Mouse (Mus musculus): ENCODE results near the gene Spred2. TPM values are rescaled to one million over a fixed set of nuclear protein-coding genes. Genes with fewer than 3 reads are reported as not detected.
"Not testable (repeated sequence)": the region's sequence is repeated elsewhere in the genome, so short reads cannot be mapped to it uniquely, and the experiment has no call there.

The Spred2 gene
- polyA plus RNA-seq, 1 experiment from 2014 or later, result 5.7 TPM

DNA sequence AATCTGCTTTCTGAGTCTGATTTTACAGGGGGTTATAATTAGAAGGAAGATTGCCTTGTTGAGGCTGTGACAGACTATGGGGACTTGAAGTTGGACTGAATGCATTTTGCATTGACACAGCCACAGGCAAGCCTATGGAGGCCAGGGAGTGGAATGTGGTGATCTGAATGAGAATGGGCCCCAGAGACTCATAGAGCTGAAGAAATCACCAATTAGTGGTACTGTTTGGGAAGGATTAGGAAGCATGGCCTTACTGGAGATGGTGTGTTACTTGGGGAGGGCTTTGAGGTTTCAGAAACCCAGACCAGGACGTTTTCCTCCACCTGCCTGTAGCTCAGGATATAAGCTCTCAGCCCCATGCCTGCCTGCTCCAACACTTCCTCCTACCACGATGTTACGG lies 135.6 kb downstream of the Spred2 start:
- H3K27me3 ChIP-seq (replicated peaks; ENCODE audit: control insufficient read depth, insufficient read depth, low read length), result no peaks in the 10 kb centered on the region
- 82% methylated on average over 3 of the region's 3 CpGs for WGBS
- TF ChIP-seq CTCF (IDR thresholded peaks at IDR 0.05; ENCODE audit: low read depth), result no peak
- no peaks in the 10 kb centered on the region for H3K9me3 ChIP-seq (ENCODE audit: control insufficient read depth)
- no peak overlapping the region for H3K9ac ChIP-seq (ENCODE audit: low read depth, low read length)
- no peak for ATAC-seq
- H3K4me2 ChIP-seq (replicated peaks; ENCODE audit: low read depth), result no peak overlapping the region
- peaks cover 36% of the 10 kb centered on the region for H3K36me3 ChIP-seq (ENCODE audit: control insufficient read depth, insufficient read depth)
- no peaks in the 10 kb centered on the region for H3K4me1 ChIP-seq (replicated peaks; ENCODE audit: control insufficient read depth, insufficient read depth, low read length)
- H3K27ac ChIP-seq (ENCODE audit: low read depth, low read length), result no peak overlapping the region
- no peak overlapping the region for H3K4me3 ChIP-seq (ENCODE audit: low read depth, low read length)

DNA sequence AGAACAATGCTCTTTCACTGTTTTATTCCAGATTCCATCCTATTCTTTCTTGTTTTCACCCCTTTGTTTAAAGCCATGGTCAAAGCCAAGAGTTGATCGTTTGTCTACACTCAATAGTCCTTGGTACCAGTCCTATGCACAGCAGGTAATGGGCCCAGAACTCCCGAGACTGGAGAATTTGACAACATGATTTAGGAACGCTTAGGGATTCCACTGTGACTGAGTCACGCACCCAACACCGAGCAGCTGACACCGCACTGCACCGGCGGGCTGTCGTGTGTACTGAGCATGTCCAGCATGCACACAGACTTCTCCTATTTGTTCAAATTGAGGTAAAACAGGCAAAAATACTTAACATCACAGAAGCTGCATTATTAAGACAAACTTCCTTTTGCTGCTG lies 138.6 kb downstream of the Spred2 start:
- H3K4me2 ChIP-seq (replicated peaks; ENCODE audit: low read depth); H3K4me1 ChIP-seq (replicated peaks; ENCODE audit: control insufficient read depth, insufficient read depth, low read length); H3K9ac ChIP-seq (ENCODE audit: low read depth, low read length); H3K9me3 ChIP-seq (ENCODE audit: control insufficient read depth); H3K4me3 ChIP-seq (ENCODE audit: low read depth, low read length); ATAC-seq; H3K27ac ChIP-seq (ENCODE audit: low read depth, low read length); H3K27me3 ChIP-seq (replicated peaks; ENCODE audit: control insufficient read depth, insufficient read depth, low read length): not testable (repeated sequence)
- H3K36me3 ChIP-seq (ENCODE audit: control insufficient read depth, insufficient read depth), result peaks cover 49% of the 10 kb centered on the region
- 93% methylated on average over 9 of the region's 9 CpGs for WGBS

GRCm38 (mm10) chr11:20064086-20064485 lies 139.9 kb downstream of the Spred2 start:
- H3K9ac ChIP-seq (ENCODE audit: low read depth, low read length); H3K27me3 ChIP-seq (replicated peaks; ENCODE audit: control insufficient read depth, insufficient read depth, low read length); ATAC-seq; H3K4me1 ChIP-seq (replicated peaks; ENCODE audit: control insufficient read depth, insufficient read depth, low read length); H3K4me2 ChIP-seq (replicated peaks; ENCODE audit: low read depth); H3K4me3 ChIP-seq (ENCODE audit: low read depth, low read length); H3K9me3 ChIP-seq (ENCODE audit: control insufficient read depth); H3K27ac ChIP-seq (ENCODE audit: low read depth, low read length): not testable (repeated sequence)
- peaks cover 47% of the 10 kb centered on the region for H3K36me3 ChIP-seq (ENCODE audit: control insufficient read depth, insufficient read depth)
- 75% methylated on average over 2 of the region's 2 CpGs for WGBS

- no peaks in the 10 kb centered on the region for H3K9me3 ChIP-seq (ENCODE audit: control insufficient read depth)
- no peak overlapping the region for H3K27ac ChIP-seq (ENCODE audit: low read depth, low read length)
- ATAC-seq, result no peak
- 92% methylated on average over 2 of the region's 2 CpGs for WGBS
- peaks cover 44% of the 10 kb centered on the region for H3K36me3 ChIP-seq (ENCODE audit: control insufficient read depth, insufficient read depth)
- H3K4me2 ChIP-seq (replicated peaks; ENCODE audit: low read depth), result no peak overlapping the region
- no peak for TF ChIP-seq CTCF (IDR thresholded peaks at IDR 0.05; ENCODE audit: low read depth)
- no peaks in the 10 kb centered on the region for H3K4me1 ChIP-seq (replicated peaks; ENCODE audit: control insufficient read depth, insufficient read depth, low read length)
- no peak overlapping the region for H3K4me3 ChIP-seq (ENCODE audit: low read depth, low read length)
- no peaks in the 10 kb centered on the region for H3K27me3 ChIP-seq (replicated peaks; ENCODE audit: control insufficient read depth, insufficient read depth, low read length)
- H3K9ac ChIP-seq (ENCODE audit: low read depth, low read length), result no peak overlapping the region
Observed at GRCm38 (mm10) chr11:20064926-20065325, 140.8 kb downstream of the Spred2 start.

DNA sequence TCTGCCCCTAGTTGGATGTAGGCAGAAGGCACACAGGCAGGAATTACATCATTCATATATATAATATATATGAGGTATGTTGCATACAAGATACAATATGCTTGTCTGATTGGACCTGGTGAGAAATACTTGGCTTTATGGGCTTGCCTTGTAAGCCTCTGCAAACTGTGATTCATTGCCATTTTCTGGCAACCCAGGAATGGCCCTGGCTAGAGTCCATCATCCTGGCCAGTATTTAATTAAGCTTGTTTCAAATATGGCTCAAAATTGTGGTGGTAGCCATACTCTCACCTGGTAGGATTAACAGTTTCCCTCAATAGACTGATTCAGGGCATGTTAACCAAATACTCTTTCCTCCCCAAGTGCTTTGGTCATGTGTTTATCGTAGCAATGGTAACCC lies 141.9 kb downstream of the Spred2 start:
- no peaks in the 10 kb centered on the region for H3K9me3 ChIP-seq (ENCODE audit: control insufficient read depth)
- no peak overlapping the region for H3K27ac ChIP-seq (ENCODE audit: low read depth, low read length)
- peaks cover 43% of the 10 kb centered on the region for H3K36me3 ChIP-seq (ENCODE audit: control insufficient read depth, insufficient read depth)
- H3K4me1 ChIP-seq (replicated peaks; ENCODE audit: control insufficient read depth, insufficient read depth, low read length), result no peaks in the 10 kb centered on the region
- no peaks in the 10 kb centered on the region for H3K27me3 ChIP-seq (replicated peaks; ENCODE audit: control insufficient read depth, insufficient read depth, low read length)
- TF ChIP-seq CTCF (IDR thresholded peaks at IDR 0.05; ENCODE audit: low read depth), result no peak
- no peak overlapping the region for H3K4me2 ChIP-seq (replicated peaks; ENCODE audit: low read depth)
- H3K4me3 ChIP-seq (ENCODE audit: low read depth, low read length), result no peak overlapping the region
- ATAC-seq, result no peak
- H3K9ac ChIP-seq (ENCODE audit: low read depth, low read length), result no peak overlapping the region
- 93% methylated on average over 1 of the region's 1 CpGs for WGBS

DNA sequence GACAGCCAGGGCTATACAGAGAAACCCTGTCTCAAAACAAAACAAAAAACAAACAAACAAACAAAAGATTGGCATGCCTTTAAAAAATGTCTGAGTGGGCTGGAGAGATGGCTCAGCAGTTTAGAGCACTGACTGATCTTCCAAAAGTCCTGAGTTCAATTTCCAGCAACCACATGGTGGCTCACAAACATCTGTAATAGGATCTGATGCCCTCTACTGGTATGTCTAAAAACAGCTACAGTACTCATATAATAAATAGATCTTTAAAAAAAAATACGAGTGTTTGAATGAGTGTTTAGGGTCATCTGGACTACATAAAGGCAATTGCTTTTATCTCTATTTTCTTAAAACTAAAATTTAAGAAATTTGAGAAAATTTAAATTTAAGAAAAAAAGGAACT lies 143.3 kb downstream of the Spred2 start:
- no peak overlapping the region for H3K9ac ChIP-seq (ENCODE audit: low read depth, low read length)
- peaks cover 50% of the 10 kb centered on the region for H3K36me3 ChIP-seq (ENCODE audit: control insufficient read depth, insufficient read depth)
- H3K9me3 ChIP-seq (ENCODE audit: control insufficient read depth), result no peaks in the 10 kb centered on the region
- H3K4me2 ChIP-seq (replicated peaks; ENCODE audit: low read depth), result no peak overlapping the region
- WGBS, result 54% methylated on average over 1 of the region's 1 CpGs
- no peaks in the 10 kb centered on the region for H3K4me1 ChIP-seq (replicated peaks; ENCODE audit: control insufficient read depth, insufficient read depth, low read length)
- peak; percentile 56 for TF ChIP-seq CTCF (IDR thresholded peaks at IDR 0.05; ENCODE audit: low read depth)
- ATAC-seq, result no peak
- no peak overlapping the region for H3K27ac ChIP-seq (ENCODE audit: low read depth, low read length)
- no peak overlapping the region for H3K4me3 ChIP-seq (ENCODE audit: low read depth, low read length)
- H3K27me3 ChIP-seq (replicated peaks; ENCODE audit: control insufficient read depth, insufficient read depth, low read length), result no peaks in the 10 kb centered on the region

DNA sequence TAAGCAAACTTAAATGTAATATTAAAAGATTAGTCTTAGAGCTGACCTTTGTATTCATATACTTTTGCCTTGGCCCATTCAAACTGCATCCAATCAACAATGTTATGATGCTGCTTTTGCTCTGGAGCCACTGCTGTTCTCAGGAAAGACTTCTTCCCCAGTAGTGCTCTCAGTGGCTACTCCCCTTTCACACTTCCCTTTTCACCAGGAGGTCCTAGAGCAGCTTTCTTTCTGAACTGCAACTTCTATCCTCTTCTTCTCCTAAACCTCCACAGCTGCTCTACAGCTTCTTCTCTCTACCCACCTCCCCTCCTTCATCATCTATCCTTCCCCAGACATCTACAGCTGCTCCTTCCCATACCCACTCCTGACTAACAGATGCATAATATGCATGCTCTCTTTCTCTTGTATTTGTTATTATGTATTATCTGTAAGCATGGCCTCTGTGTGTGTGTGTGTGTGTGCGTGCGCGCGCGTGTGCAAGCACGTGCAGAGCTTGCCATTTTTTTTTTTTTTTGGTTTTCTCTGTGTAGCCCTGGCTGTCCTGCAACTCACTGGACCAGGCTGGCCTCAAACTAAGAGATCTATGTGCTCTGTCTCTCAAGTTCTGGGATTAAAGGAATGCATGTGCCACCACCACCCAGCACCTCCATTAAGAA lies 144.3 kb downstream of the Spred2 start:
- Histone ChIP-seq H3K4me2 (replicated peaks; ENCODE audit: low read depth) (no peak overlapping the region), H3K4me3 (ENCODE audit: low read depth, low read length) (no peak overlapping the region), H3K27ac (ENCODE audit: low read depth, low read length) (no peak overlapping the region), H3K4me1 (replicated peaks; ENCODE audit: control insufficient read depth, insufficient read depth, low read length) (no peaks in the 10 kb centered on the region), H3K9ac (ENCODE audit: low read depth, low read length) (no peak overlapping the region), H3K9me3 (ENCODE audit: control insufficient read depth) (no peaks in the 10 kb centered on the region), H3K27me3 (replicated peaks; ENCODE audit: control insufficient read depth, insufficient read depth, low read length) (no peaks in the 10 kb centered on the region), H3K36me3 (ENCODE audit: control insufficient read depth, insufficient read depth) (peaks cover 57% of the 10 kb centered on the region)
- WGBS, result 97% methylated on average over 6 of the region's 6 CpGs
- no peak for ATAC-seq
- no peak for TF ChIP-seq CTCF (IDR thresholded peaks at IDR 0.05; ENCODE audit: low read depth)
